Mouse (Mus musculus) heart, adult 2 months (tissue): ENCODE data around the gene Rps6ka1.

Source experiments
- CTCF ChIP-seq: fragments of 200-600 bp; IDR thresholded peaks from 2 replicates; pipeline ENCODE4 v1.8.1; 2022; ENCODE audit warnings: antibody characterized with exemption, mild to moderate bottlenecking, moderate library complexity
- EP300 ChIP-seq: fragments of 200-500 bp; IDR thresholded peaks from 2 replicates; pipeline ENCODE4 v1.6.1; 2011; ENCODE audit warnings: low read depth, low read length, control low read depth; ENCODE audit not compliant: insufficient read depth
- POLR2A ChIP-seq: fragments of 200-500 bp; IDR thresholded peaks from 2 replicates; pipeline ENCODE4 v1.6.1; 2011; ENCODE audit warnings: mild to moderate bottlenecking, low read depth, low read length, control low read depth; ENCODE audit not compliant: insufficient read depth

GRCm38 (mm10) chr4:133899241-133899800 lies 11.7 kb upstream of the Rps6ka1 start:
- TF ChIP-seq POLR2A (no peak), CTCF (no peak), EP300 (no peak)
